Mouse (Mus musculus) forebrain, embryonic 16.5 days (tissue): ENCODE data around the gene Ryr2. TPM values are rescaled to one million over a fixed set of nuclear protein-coding genes. Genes with fewer than 3 reads are reported as not detected.

Experiments
- ATAC-seq: fragments of 200-750 bp; cut with Nextera tagmentation; 2 replicates; pipeline ENCODE4 v1.8.0; 2017; ENCODE audit warnings: mild to moderate bottlenecking, moderate library complexity
- H3K27ac ChIP-seq: fragments of 300-500 bp; sonication (generic); 2 replicates; pipeline ENCODE4 v1.5.1; 2014; ENCODE audit warnings: low read length, control low read depth
- H3K27me3 ChIP-seq: fragments of 300-500 bp; sonication (generic); replicated peaks from 2 replicates; pipeline ENCODE4 v1.6.1; 2014; ENCODE audit warnings: low read length; ENCODE audit not compliant: control insufficient read depth, insufficient read depth
- H3K36me3 ChIP-seq: fragments of 300-500 bp; sonication (generic); 2 replicates; pipeline ENCODE4 v1.6.1; 2014; ENCODE audit not compliant: control insufficient read depth, insufficient read depth
- H3K4me1 ChIP-seq: fragments of 300-500 bp; sonication (generic); replicated peaks from 2 replicates; pipeline ENCODE4 v1.6.1; 2014; ENCODE audit warnings: low read length; ENCODE audit not compliant: control insufficient read depth, insufficient read depth
- H3K4me2 ChIP-seq: fragments of 300-500 bp; sonication (generic); 2 replicates; pipeline ENCODE4 v1.6.1; 2014; ENCODE audit warnings: mild to moderate bottlenecking, low read length, control low read depth
- H3K4me3 ChIP-seq: fragments of 300-500 bp; sonication (generic); replicated peaks from 2 replicates; pipeline ENCODE4 v1.5.1; 2014; ENCODE audit warnings: mild to moderate bottlenecking, low read length, control low read depth
- H3K9ac ChIP-seq: fragments of 300-500 bp; sonication (generic); replicated peaks from 2 replicates; pipeline ENCODE4 v1.6.1; 2014; ENCODE audit warnings: low read depth, low read length, control low read depth
- H3K9me3 ChIP-seq: fragments of 300-500 bp; sonication (generic); 2 replicates; pipeline ENCODE4 v1.6.1; 2016; ENCODE audit warnings: low read length; ENCODE audit not compliant: control insufficient read depth
- WGBS: fragments of 180-500 bp; shearing (Covaris S2); extraction: QIAGEN DNeasy Blood & Tissue Kit; methylation state at CpG from one replicate; pipeline ENCODE4 v1.1.7; 2014; 5-methylcytosine and 5-hydroxymethylcytosine counted together
- polyA plus RNA-seq: library from polyadenylated mRNA; unstranded; fragments of >200 nt; fragmentation: Nextera tagmentation; extraction: Ambion mirVana; gene quantifications from 2 replicates; pipeline ENCODE4 v1.2.1, GENCODE M21; 2015

Ryr2 gene
- polyA plus RNA-seq, 1 experiment from 2014 or later: 2.2 TPM

DNA sequence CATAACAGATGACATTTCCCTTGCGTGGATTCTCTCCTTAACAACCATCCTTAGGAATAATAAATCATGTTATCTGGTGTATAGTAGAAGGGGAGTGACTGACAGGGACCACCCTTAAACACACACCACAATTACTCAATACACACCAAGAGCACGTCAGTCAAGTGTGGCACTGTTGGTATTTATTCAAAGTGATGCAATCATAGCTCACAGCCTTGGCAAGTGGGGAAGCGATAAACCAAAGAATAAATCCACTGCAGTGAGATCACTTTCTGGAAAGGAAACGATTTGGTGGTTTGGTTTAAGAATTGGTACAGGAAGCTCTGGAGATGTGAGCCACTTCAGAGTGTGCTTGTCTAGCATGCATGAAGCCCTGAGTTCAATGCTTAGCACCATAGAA, 119.2 kb downstream of the Ryr2 start:
- H3K9me3 ChIP-seq: no peaks in the 10 kb centered on the region
- no peak overlapping the region for H3K27ac ChIP-seq
- no peak overlapping the region for H3K4me3 ChIP-seq
- no peak overlapping the region for H3K4me2 ChIP-seq
- no peaks in the 10 kb centered on the region for H3K36me3 ChIP-seq
- WGBS: 76% methylated on average over 4 of the region's 4 CpGs
- H3K9ac ChIP-seq: no peak overlapping the region
- no peak for ATAC-seq
- no peaks in the 10 kb centered on the region for H3K4me1 ChIP-seq
- H3K27me3 ChIP-seq: no peaks in the 10 kb centered on the region

DNA sequence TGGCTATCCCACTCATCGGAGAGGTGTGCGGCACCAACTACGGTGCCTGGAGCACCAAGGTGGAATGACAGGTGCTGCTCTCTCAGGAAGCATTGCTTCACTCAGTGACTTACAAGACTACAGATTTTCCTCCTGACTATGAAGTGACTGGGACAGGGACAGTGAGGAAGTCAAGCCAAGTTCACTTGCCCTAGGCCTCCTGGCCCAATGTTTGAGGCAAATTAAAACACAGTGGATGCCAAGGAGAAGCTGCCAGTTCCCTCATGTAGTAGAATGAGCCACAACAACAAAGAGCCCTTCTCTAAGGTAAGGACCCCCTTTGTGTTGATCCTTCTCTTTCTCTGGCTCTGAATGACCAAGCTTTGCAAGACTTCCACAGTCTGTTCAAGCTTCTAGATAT, 121.7 kb downstream of the Ryr2 start:
- no peak overlapping the region for H3K4me2 ChIP-seq
- WGBS: over 99% methylated on average over 3 of the region's 3 CpGs

DNA sequence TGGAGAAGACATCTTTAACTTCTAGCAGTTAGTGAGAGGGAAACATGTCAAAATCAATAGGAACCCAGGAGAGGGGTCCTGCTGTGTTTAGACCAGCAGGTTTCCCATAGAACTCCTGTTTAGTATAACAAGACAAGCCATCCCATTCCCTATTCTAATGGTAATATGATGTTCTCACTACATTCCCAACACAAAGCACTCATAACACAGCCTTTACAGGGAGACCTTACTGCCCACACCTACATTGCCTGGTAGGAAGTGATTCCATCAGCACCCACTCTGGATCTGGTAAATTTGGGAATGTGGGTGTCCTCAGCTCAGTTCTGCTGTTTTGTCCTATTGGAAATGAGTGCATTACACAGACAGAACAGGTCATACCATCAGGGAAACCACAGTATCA, 127.7 kb downstream of the Ryr2 start:
- Histone ChIP-seq H3K9me3 (no peaks in the 10 kb centered on the region), H3K9ac (no peak overlapping the region), H3K36me3 (no peaks in the 10 kb centered on the region), H3K27ac (no peak overlapping the region), H3K4me1 (no peaks in the 10 kb centered on the region), H3K27me3 (no peaks in the 10 kb centered on the region), H3K4me3 (no peak overlapping the region), H3K4me2 (no peak overlapping the region)
- no peak for ATAC-seq

More for the DNA sequence above, 121.7 kb downstream of the Ryr2 start:
- Histone ChIP-seq H3K36me3 (no peaks in the 10 kb centered on the region), H3K9me3 (no peaks in the 10 kb centered on the region), H3K27ac (no peak overlapping the region), H3K4me3 (no peak overlapping the region), H3K27me3 (no peaks in the 10 kb centered on the region), H3K4me1 (no peaks in the 10 kb centered on the region), H3K9ac (no peak overlapping the region)
- no peak for ATAC-seq

DNA sequence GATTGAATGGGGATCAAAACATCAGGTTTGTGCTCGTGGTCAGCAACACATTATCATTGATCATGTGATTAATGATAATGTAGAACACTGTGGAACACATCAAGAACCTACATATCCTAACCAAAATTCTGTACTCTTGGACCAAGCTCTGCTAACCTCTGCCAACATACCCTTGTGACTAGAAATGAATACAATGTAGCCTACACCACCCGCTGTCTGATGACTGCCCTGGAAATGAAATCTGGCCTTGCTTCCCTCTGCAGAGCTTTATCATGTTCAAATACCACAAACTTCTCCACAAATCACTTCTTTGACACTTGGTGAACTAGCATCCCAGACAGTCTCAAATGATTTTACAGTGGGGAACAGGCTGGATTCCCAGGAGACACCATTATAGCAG, 128.4 kb downstream of the Ryr2 start:
- Histone ChIP-seq H3K4me2 (no peak overlapping the region), H3K27ac (no peak overlapping the region), H3K9ac (no peak overlapping the region), H3K9me3 (no peaks in the 10 kb centered on the region), H3K4me1 (no peaks in the 10 kb centered on the region), H3K4me3 (no peak overlapping the region), H3K36me3 (no peaks in the 10 kb centered on the region), H3K27me3 (no peaks in the 10 kb centered on the region)
- ATAC-seq: no peak
- WGBS: 87% methylated on average over 2 of the region's 2 CpGs

DNA sequence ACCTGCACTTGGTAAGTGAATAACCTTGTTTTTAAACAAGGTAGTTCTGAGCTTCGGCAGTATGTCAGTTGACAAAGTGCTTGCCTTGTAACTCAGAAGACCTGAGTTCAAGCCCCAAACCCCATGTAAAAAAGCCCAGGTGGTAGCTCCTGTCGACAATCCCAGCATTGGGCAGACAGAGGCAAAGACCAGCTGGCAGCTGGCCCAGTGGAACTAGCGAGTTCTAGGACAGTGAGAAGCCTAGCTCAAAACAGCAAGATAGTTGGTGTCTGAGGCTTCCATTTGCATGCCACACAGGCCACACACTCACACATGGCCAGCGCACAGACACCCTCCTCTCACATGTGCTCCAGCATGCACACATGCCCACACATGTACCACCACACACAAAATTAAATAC, 129.1 kb downstream of the Ryr2 start:
- Histone ChIP-seq H3K27me3 (no peaks in the 10 kb centered on the region), H3K36me3 (no peaks in the 10 kb centered on the region), H3K4me1 (no peaks in the 10 kb centered on the region), H3K4me3 (no peak overlapping the region), H3K9ac (no peak overlapping the region), H3K27ac (no peak overlapping the region), H3K9me3 (no peaks in the 10 kb centered on the region), H3K4me2 (no peak overlapping the region)
- WGBS: 86% methylated on average over 4 of the region's 4 CpGs
- no peak for ATAC-seq

DNA sequence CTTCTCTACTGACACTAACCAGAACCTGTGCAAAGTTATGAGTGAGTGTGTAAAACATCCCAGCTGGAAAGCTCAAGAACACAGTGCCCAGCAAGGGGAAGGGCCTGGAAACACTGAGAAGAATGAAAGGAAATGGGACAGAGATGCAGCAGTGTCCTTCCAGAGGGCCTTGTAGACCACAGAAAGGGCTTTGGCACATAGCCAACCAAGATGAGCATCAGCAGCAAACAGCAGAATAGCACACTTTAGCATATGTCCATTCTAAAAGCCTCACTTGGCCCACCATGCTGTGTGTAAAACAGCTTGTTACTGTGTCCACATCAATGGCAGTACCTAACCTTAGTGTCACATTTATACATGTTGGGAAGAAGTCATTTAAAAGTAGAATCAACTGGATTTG, 142.4 kb downstream of the Ryr2 start:
- Histone ChIP-seq H3K27me3 (no peaks in the 10 kb centered on the region), H3K27ac (no peak overlapping the region), H3K9me3 (no peaks in the 10 kb centered on the region), H3K36me3 (no peaks in the 10 kb centered on the region), H3K4me1 (no peaks in the 10 kb centered on the region), H3K9ac (no peak overlapping the region), H3K4me2 (no peak overlapping the region), H3K4me3 (no peak overlapping the region)
- no peak for ATAC-seq

DNA sequence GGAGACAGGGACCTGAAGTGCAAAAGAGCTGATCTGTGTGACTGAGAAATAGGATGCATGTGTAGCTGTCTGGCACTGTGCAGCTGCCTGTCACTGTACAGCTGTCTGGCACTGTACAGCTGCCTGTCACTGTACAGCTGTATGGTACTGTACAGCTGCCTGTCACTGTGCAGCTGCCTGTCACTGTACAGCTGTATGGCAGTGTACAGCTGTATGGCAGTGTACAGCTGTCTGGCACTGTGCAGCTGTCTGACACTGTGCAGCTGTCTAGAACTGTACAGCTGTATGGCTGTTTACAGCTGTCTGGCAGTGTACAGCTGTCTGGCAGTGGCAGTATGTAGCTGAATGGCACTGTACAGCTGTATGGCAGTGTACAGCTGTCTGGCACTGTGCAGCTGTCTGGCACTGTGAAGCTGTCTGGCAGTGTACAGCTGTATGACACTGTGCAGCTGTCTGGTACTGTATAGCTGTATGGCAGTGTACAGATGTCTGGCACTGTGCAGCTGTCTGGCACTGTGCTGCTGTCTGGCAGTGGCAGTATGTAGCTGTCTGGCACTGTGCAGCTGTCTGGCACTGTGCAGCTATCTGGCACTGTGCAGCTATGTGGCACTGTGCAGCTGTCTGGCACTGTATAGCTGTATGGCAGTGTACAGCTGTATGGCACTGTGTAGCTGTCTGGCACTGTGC, 147.1 kb downstream of the Ryr2 start:
- H3K27ac ChIP-seq: no peak overlapping the region
- no peak overlapping the region for H3K4me2 ChIP-seq
- peak; percentile 33; the same call in 1 of the 2 replicates for ATAC-seq

DNA sequence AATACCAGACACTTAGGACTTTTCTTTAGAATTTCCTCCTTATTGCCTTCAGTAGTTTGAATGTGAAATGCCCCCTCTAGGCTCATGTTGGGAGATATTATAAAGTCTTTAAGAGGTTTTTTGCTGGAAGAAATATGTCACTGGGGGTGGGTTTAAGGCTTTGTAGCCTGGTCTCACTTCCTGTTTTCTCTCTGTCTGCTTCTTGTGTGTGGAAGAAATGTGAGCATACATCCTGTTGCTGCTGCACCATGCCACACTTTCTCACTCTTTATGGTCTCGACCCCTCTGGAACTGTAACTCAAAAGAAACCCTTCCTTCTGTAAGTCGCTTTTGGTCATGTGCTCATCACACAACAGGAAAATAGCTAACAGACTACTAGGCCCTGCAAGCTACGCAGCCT, 147.9 kb downstream of the Ryr2 start:
- WGBS: 84% methylated on average over 3 of the region's 3 CpGs
- no peak for ATAC-seq

More for the DNA sequence above, 147.1 kb downstream of the Ryr2 start:
- H3K4me1 ChIP-seq: no peaks in the 10 kb centered on the region
- no peaks in the 10 kb centered on the region for H3K27me3 ChIP-seq
- no peak overlapping the region for H3K4me3 ChIP-seq
- no peaks in the 10 kb centered on the region for H3K36me3 ChIP-seq
- H3K9me3 ChIP-seq: no peaks in the 10 kb centered on the region
- no peak overlapping the region for H3K9ac ChIP-seq

DNA sequence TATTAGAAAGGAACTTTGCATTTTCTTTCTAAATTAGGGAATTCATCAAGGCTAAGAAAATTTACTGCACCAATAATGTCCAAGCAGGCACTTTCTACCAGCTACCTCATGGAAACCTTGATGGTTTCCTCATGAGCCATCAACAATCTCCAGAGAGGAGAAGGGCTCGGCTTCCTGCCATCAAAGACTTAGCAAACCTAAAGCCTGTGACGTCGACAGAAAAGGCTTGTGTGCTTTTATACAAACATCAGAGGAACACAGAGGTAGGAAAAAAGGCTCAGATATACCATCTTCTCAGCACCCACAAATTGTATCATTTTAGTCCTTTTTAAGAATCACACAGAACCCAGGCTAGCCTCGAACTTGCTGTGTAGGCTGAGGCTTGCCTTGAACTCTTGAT, 148.5 kb downstream of the Ryr2 start:
- 81% methylated on average over 4 of the region's 4 CpGs for WGBS
- no peak for ATAC-seq

More for the DNA sequence above, 147.9 kb downstream of the Ryr2 start:
- Histone ChIP-seq H3K4me1 (no peaks in the 10 kb centered on the region), H3K9ac (no peak overlapping the region), H3K4me2 (no peak overlapping the region), H3K9me3 (no peaks in the 10 kb centered on the region), H3K27me3 (no peaks in the 10 kb centered on the region), H3K4me3 (no peak overlapping the region), H3K36me3 (no peaks in the 10 kb centered on the region), H3K27ac (no peak overlapping the region)

DNA sequence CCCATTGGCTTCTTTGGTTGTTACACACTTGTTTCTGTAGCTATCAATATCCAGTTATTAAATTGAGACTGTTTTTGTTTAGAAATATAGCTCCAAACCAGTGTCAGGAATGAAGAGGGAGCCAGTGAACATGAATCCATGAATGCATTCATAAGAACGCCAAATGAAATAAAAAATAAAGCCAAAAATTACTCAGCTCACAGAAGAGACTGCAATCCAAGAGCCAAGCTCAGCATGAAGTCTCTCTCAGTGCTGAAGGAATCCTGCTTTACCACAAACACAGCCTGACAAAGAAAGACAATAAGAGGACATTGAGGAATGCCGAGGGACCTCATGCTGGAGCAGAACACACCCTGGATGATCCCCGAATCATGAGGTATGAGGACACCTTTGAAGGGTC, 154.8 kb downstream of the Ryr2 start:
- H3K4me2 ChIP-seq: no peak overlapping the region
- H3K27me3 ChIP-seq: no peaks in the 10 kb centered on the region
- no peak overlapping the region for H3K9ac ChIP-seq
- no peak for ATAC-seq
- H3K36me3 ChIP-seq: no peaks in the 10 kb centered on the region
- no peaks in the 10 kb centered on the region for H3K4me1 ChIP-seq
- WGBS: 70% methylated on average over 3 of the region's 3 CpGs
- no peaks in the 10 kb centered on the region for H3K9me3 ChIP-seq
- no peak overlapping the region for H3K27ac ChIP-seq
- no peak overlapping the region for H3K4me3 ChIP-seq

More for the DNA sequence above, 148.5 kb downstream of the Ryr2 start:
- Histone ChIP-seq H3K27me3 (no peaks in the 10 kb centered on the region), H3K9ac (no peak overlapping the region), H3K4me2 (no peak overlapping the region), H3K9me3 (no peaks in the 10 kb centered on the region), H3K27ac (no peak overlapping the region), H3K4me1 (no peaks in the 10 kb centered on the region), H3K36me3 (no peaks in the 10 kb centered on the region), H3K4me3 (no peak overlapping the region)
